Mouse (Mus musculus): ENCODE data around the gene Hmga1b. TPM values are rescaled to one million over a fixed set of nuclear protein-coding genes. Genes with fewer than 3 reads are reported as not detected.

Hmga1b gene
- polyA plus RNA-seq, 1 experiment from 2014 or later: 2.4 TPM

GRCm38 (mm10) chr11:120792652-120793051 is 30.1 kb downstream of the Hmga1b start:
- 96% methylated on average over 9 of the region's 9 CpGs for WGBS
- Histone ChIP-seq H3K9me3 (no peaks in the 10 kb centered on the region), H3K4me1 (replicated peaks) (peaks cover 22% of the 10 kb centered on the region), H3K9ac (no peak overlapping the region), H3K27ac (replicated peaks) (no peak overlapping the region), H3K4me2 (no peak overlapping the region), H3K36me3 (peaks cover 66% of the 10 kb centered on the region), H3K4me3 (no peak overlapping the region), H3K27me3 (no peaks in the 10 kb centered on the region)
- no peak for ATAC-seq (ENCODE audit: low read depth)

GRCm38 (mm10) chr11:120795756-120796613 is 33.4 kb downstream of the Hmga1b start, which contains the start of gene Dus1l:
Gene Dus1l (minus strand): TSS chr11:120796403.
- peak; percentile 89 for ATAC-seq (ENCODE audit: low read depth)
- Histone ChIP-seq H3K4me3 (peak within 1 kb of the TSS; percentile 98), H3K4me1 (replicated peaks) (peaks cover 28% of the 10 kb centered on the region), H3K9me3 (no peaks in the 10 kb centered on the region), H3K27ac (replicated peaks) (peak within 1 kb of the TSS; percentile 88), H3K36me3 (peaks cover 35% of the 10 kb centered on the region), H3K27me3 (no peaks in the 10 kb centered on the region), H3K9ac (peak within 1 kb of the TSS; percentile 96), H3K4me2 (peak within 1 kb of the TSS; percentile 99)
- 3% methylated on average over 59 of the region's 59 CpGs for WGBS

- Histone ChIP-seq H3K27me3 (no peaks in the 10 kb centered on the region), H3K4me3 (peak overlapping the region; percentile 98), H3K9me3 (no peaks in the 10 kb centered on the region), H3K36me3 (peaks cover 29% of the 10 kb centered on the region), H3K9ac (peak overlapping the region; percentile 66), H3K4me1 (replicated peaks) (peaks cover 28% of the 10 kb centered on the region), H3K4me2 (peak overlapping the region; percentile 99), H3K27ac (replicated peaks) (peak overlapping the region; percentile 88)
- peak; percentile 40 for ATAC-seq (ENCODE audit: low read depth)
- WGBS: 19% methylated on average over 8 of the region's 8 CpGs
These were observed 34.0 kb downstream of the Hmga1b start for GRCm38 (mm10) chr11:120796614-120796946.

- Histone ChIP-seq H3K27me3 (no peaks in the 10 kb centered on the region), H3K36me3 (peaks cover 13% of the 10 kb centered on the region), H3K9me3 (no peaks in the 10 kb centered on the region), H3K4me2 (no peak overlapping the region), H3K4me3 (no peak overlapping the region), H3K4me1 (replicated peaks) (peaks cover 28% of the 10 kb centered on the region), H3K9ac (no peak overlapping the region), H3K27ac (replicated peaks) (no peak overlapping the region)
- 92% methylated on average over 3 of the region's 3 CpGs for WGBS
- no peak for ATAC-seq (ENCODE audit: low read depth)
These were observed 35.6 kb downstream of the Hmga1b start for GRCm38 (mm10) chr11:120798244-120798643.

- H3K36me3 ChIP-seq: peaks cover 1% of the 10 kb centered on the region; the same call in 1 of the 2 replicates
- 71% methylated on average over 6 of the region's 6 CpGs for WGBS
- H3K4me1 ChIP-seq (replicated peaks): peaks cover 27% of the 10 kb centered on the region
- no peaks in the 10 kb centered on the region for H3K9me3 ChIP-seq
- H3K4me2 ChIP-seq: 0 out of 2 replicates have a peak overlapping the region, but pooled peaks have one; percentile 13
- H3K27me3 ChIP-seq: no peaks in the 10 kb centered on the region
- H3K4me3 ChIP-seq: no peak overlapping the region
- no peak overlapping the region for H3K9ac ChIP-seq
- no peak for ATAC-seq (ENCODE audit: low read depth)
- no peak overlapping the region for H3K27ac ChIP-seq (replicated peaks)
These were observed 36.8 kb downstream of the Hmga1b start for GRCm38 (mm10) chr11:120799316-120799890.

GRCm38 (mm10) chr11:120800061-120800904 is 37.7 kb downstream of the Hmga1b start:
- peaks cover 18% of the 10 kb centered on the region for H3K4me1 ChIP-seq (replicated peaks)
- ATAC-seq (ENCODE audit: low read depth): peak; percentile 37; the same call in 1 of the 2 replicates
- H3K27me3 ChIP-seq: no peaks in the 10 kb centered on the region
- no peak overlapping the region for H3K4me3 ChIP-seq
- no peak overlapping the region for H3K27ac ChIP-seq (replicated peaks)
- peaks cover 2% of the 10 kb centered on the region for H3K36me3 ChIP-seq
- 0 out of 2 replicates have a peak overlapping the region, but pooled peaks have one; percentile 31 for H3K9ac ChIP-seq
- 12% methylated on average over 10 of the region's 10 CpGs for WGBS
- H3K4me2 ChIP-seq: 0 out of 2 replicates have a peak overlapping the region, but pooled peaks have one; percentile 13
- no peaks in the 10 kb centered on the region for H3K9me3 ChIP-seq

- Histone ChIP-seq H3K27ac (replicated peaks) (no peak overlapping the region), H3K27me3 (no peaks in the 10 kb centered on the region), H3K36me3 (peaks cover 42% of the 10 kb centered on the region), H3K4me2 (no peak overlapping the region), H3K4me3 (no peak overlapping the region), H3K9ac (no peak overlapping the region), H3K4me1 (replicated peaks) (peaks cover 6% of the 10 kb centered on the region; the same call in 1 of the 2 replicates), H3K9me3 (no peaks in the 10 kb centered on the region)
- WGBS: 81% methylated on average over 7 of the region's 7 CpGs
- ATAC-seq (ENCODE audit: low read depth): no peak
These were observed 41.7 kb downstream of the Hmga1b start for GRCm38 (mm10) chr11:120804274-120804673.

GRCm38 (mm10) chr11:120804769-120805168 is 42.2 kb downstream of the Hmga1b start:
- peaks cover 47% of the 10 kb centered on the region for H3K36me3 ChIP-seq

GRCm38 (mm10) chr11:120805375-120806298 is 43.0 kb downstream of the Hmga1b start:
- H3K9me3 ChIP-seq: no peaks in the 10 kb centered on the region
- no peak overlapping the region for H3K4me2 ChIP-seq
- H3K4me3 ChIP-seq: no peak overlapping the region
- H3K36me3 ChIP-seq: peaks cover 56% of the 10 kb centered on the region
- WGBS: 65% methylated on average over 7 of the region's 7 CpGs
- no peak overlapping the region for H3K9ac ChIP-seq
- ATAC-seq (ENCODE audit: low read depth): no peak
- H3K4me1 ChIP-seq (replicated peaks): no peaks in the 10 kb centered on the region
- H3K27ac ChIP-seq (replicated peaks): no peak overlapping the region
- no peaks in the 10 kb centered on the region for H3K27me3 ChIP-seq

More at GRCm38 (mm10) chr11:120804769-120805168, 42.2 kb downstream of the Hmga1b start:
- H3K27me3 ChIP-seq: no peaks in the 10 kb centered on the region
- H3K9me3 ChIP-seq: no peaks in the 10 kb centered on the region
- no peak overlapping the region for H3K9ac ChIP-seq
- H3K4me2 ChIP-seq: no peak overlapping the region
- H3K4me1 ChIP-seq (replicated peaks): peaks cover 5% of the 10 kb centered on the region; the same call in 1 of the 2 replicates
- ATAC-seq (ENCODE audit: low read depth): no peak
- no peak overlapping the region for H3K4me3 ChIP-seq
- no peak overlapping the region for H3K27ac ChIP-seq (replicated peaks)
- WGBS: 72% methylated on average over 4 of the region's 4 CpGs

- Histone ChIP-seq H3K27ac (replicated peaks) (no peak overlapping the region), H3K4me1 (replicated peaks) (no peaks in the 10 kb centered on the region), H3K4me3 (no peak overlapping the region), H3K27me3 (no peaks in the 10 kb centered on the region), H3K9ac (no peak overlapping the region), H3K9me3 (no peaks in the 10 kb centered on the region), H3K4me2 (no peak overlapping the region), H3K36me3 (peaks cover 79% of the 10 kb centered on the region)
- ATAC-seq (ENCODE audit: low read depth): no peak
- 94% methylated on average over 12 of the region's 12 CpGs for WGBS
These were observed 45.4 kb downstream of the Hmga1b start for GRCm38 (mm10) chr11:120808010-120808409.

GRCm38 (mm10) chr11:120812068-120812467 is 49.5 kb downstream of the Hmga1b start:
- Histone ChIP-seq H3K27ac (replicated peaks) (no peak overlapping the region), H3K27me3 (no peaks in the 10 kb centered on the region), H3K9me3 (no peaks in the 10 kb centered on the region), H3K9ac (no peak overlapping the region), H3K4me1 (replicated peaks) (no peaks in the 10 kb centered on the region), H3K4me2 (no peak overlapping the region), H3K36me3 (peaks cover 100% of the 10 kb centered on the region), H3K4me3 (no peak overlapping the region)
- ATAC-seq (ENCODE audit: low read depth): no peak
- 94% methylated on average over 16 of the region's 16 CpGs for WGBS

All from neural tube, embryonic 13.5 days (tissue).